Mouse (Mus musculus) stomach, postnatal 0 days (tissue): Measurements from ENCODE around the gene Olfr71.
A peak's percentile ranks its signal among the peaks of the same experiment; 100 is the strongest.

Experiments
- CTCF ChIP-seq: IDR thresholded peaks from 2 replicates; pipeline ENCODE4 v1.5.1; 2016; ENCODE audit warnings: antibody characterized with exemption, low read depth, mild to moderate bottlenecking, moderate library complexity
- EP300 ChIP-seq: optimal IDR thresholded peaks from 2 replicates; pipeline ENCODE3; 2016; ENCODE audit warnings: antibody characterized with exemption

GRCm38 (mm10) chr4:43743099-43743498, 33.0 kb upstream of the Olfr71 start:
- TF ChIP-seq CTCF (peak; percentile 73), EP300 (no peak)
